Mouse (Mus musculus): Measurements from ENCODE around the gene 5730480H06Rik.

Gene 5730480H06Rik

GRCm38 (mm10) chr5:48421957-48422356, 94.2 kb downstream of the 5730480H06Rik start:
- no peak for DNase-seq (ENCODE audit: low read depth, low spot score)

GRCm38 (mm10) chr5:48430459-48430858, 102.7 kb downstream of the 5730480H06Rik start:
- peak; percentile 6 for DNase-seq (ENCODE audit: low read depth, low spot score)

DNA sequence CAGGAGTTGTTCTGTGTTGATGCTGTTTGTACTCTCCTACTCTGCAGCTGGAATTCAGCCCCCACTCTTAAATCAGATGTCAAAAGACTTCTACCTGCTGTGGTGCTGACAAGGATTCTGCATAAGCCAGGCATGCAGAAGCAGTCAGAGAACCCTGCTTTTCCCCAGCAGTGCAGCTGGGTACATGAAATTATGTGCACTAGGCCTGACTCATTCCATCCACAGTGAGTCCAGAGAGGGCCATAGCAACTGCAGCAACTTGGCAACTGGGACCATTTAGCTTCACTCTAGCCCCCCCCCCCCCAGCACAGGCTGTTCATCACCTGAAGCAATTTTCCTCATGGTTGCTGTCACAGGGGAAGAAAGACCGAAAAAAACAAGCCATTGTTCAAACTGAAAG, 121.1 kb downstream of the 5730480H06Rik start:
- DNase-seq (ENCODE audit: low read depth, low spot score), result no peak

GRCm38 (mm10) chr5:48460221-48460620, 132.5 kb downstream of the 5730480H06Rik start:
- no peak for DNase-seq (ENCODE audit: low read depth, low spot score)

Measured in ES-CJ7 (cell line).